Mouse (Mus musculus) liver, embryonic 14.5 days (tissue): ENCODE measurements around the gene Mcrs1.

Source experiments
- CTCF ChIP-seq: IDR thresholded peaks from 2 replicates; pipeline ENCODE4 v1.5.1; 2016; ENCODE audit warnings: antibody characterized with exemption, low read depth, control low read depth
- EP300 ChIP-seq: IDR thresholded peaks from 2 replicates; pipeline ENCODE4 v1.6.1; 2016; ENCODE audit warnings: antibody characterized with exemption, low read depth

GRCm38 (mm10) chr15:99205959-99206358 is 45.8 kb downstream of the Mcrs1 start:
- TF ChIP-seq CTCF (no peak), EP300 (no peak)
